Mouse (Mus musculus) ZHBTc4 (cell line): Measurements from ENCODE around the gene Grhl1.
"Not testable (repeated sequence)": the region's sequence is repeated elsewhere in the genome, so short reads cannot be mapped to it uniquely, and the experiment has no call there.

Source experiments
- DNase-seq: peaks from one replicate; pipeline ENCODE4 v3.0.0-alpha.2; 2011; ENCODE audit warnings: low read depth, low spot score

Grhl1 gene

GRCm38 (mm10) chr12:24571523-24572392 is at the start of gene Grhl1:
Gene Grhl1 (plus strand): TSS chr12:24572283.
- DNase-seq = peak; percentile 98

- not testable (repeated sequence) for DNase-seq
These were observed 47.0 kb upstream of the Grhl1 start for GRCm38 (mm10) chr12:24525065-24525464.

DNA sequence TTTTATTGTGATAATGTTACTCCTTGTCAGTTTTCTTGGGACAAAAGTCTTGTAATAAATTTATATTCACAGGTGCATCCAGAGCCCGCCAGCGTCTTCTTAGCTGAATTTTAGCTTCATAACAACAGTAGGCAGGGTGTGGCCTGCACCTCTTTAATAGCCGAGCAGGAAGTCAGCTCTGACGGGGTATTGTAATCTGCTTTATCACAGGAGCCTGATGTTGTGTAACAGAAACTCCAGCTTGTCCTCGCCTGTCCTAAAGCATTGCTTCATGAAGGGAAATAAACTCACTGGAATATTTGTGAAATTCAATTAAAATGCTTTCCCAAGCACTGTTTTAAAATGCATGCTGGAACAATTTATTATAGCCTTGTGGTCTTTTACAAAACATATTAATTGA is 35.7 kb upstream of the Grhl1 start:
- no peak for DNase-seq

DNA sequence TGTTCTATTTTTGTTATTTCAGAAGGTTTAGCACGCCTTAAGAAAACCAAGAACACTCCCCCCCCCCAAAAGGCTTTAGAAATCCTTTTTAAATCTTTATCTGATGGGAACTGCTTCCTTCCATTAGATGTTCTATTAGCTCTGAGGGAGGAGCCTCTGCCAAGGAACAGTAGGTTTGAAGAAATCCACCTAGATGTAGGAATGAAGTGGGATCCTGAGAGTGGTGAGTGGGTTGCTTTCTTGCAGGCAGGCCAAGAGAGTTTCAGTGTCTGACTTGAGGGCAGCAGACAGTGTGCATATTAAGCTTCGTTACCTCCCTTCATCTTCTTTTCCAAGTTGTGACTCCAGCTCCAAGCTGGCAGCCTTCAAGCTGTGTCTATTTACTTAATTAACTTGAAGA is 34.9 kb upstream of the Grhl1 start:
- DNase-seq = no peak

DNA sequence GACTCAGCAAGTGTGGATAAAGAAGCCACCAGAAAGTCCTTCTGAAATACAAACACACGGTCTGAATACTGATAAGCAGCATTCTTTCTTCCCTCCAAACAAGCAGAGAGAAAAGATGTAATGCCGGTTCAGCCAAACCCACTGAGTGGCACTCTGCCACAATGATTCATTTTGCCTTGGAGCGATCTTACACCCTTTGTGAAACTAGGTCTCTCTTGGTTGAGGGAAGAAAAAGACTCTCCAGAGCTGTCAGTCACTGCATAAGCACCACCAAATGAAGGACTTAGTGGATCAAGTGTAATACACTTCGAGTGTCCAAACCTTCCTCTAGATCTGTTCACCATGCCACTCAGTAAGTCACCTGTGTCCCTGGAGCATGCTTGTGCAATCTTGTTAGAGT is 34.1 kb upstream of the Grhl1 start:
- no peak for DNase-seq

DNA sequence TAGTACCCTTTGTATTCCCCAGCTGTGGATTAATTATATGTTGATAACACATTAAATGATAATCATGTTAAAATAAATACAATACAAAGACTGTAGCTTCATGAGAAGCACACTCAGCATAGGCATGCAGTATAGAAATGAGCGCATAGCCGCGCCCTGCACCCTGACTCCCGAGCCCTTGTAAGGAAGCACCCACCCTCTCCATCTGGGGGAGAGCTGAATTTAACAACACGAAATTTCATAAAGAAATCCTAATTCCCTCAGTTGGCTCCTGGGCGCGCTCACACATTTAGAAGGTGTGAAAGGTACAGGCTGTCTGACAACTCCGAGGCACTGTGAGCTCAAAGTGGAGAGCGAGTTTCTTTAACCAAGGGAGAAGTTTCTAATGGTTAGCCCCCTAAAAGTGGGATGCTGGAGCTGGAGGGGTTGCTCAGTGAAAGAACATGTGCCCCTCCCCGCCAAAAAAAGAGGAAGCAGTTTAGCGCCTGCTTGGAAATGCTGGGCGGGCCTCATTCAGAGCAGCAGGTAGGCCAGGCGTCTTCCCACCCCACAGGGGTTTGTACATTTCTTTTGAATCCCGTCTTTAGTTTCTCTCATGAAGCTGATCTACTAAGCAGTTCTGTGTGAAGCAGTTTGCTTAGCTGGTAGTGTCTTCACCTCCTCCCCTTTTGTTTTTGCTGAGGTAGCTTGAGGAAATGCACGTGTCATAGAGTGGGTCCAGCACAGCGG is 30.5 kb upstream of the Grhl1 start:
- peak; percentile 53 for DNase-seq

DNA sequence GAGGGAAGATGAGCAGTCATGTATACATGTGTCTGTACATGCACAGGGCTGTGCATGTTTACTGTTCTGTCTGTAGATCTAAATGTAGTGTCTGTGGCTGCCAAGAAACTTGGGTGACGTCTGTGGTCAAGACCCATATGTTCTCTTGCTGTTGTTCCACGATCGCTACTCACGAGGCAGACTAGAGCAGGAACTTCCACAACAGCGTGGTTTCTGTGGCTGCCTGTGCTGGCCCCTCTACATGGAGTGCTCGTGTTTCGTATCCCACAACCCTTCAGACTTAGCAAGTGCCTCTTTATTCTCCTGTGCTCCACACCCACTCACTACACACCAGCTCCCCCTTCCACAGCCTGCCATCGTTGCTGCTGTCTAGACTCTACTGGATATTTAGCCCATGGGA is 24.4 kb upstream of the Grhl1 start:
- no peak for DNase-seq

DNA sequence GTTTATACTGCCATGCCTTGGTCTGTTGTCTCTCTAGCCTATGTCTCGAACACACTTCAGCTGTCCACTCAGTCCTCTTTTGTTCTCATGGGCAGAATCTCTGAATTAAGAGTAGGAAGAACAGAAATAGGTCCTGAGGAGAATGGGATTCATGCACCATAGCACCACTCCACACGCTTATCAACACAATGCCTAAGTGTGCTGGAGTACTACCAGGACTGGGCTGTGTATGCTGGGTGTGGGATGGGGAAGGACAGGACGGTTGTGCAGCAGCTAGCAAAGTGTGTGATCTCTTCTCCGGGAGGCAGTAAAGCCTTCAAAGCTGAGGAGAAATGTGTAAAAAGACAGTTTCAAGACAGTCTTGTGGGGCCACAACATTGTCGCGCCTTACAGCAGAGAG is 23.2 kb upstream of the Grhl1 start:
- no peak for DNase-seq

DNA sequence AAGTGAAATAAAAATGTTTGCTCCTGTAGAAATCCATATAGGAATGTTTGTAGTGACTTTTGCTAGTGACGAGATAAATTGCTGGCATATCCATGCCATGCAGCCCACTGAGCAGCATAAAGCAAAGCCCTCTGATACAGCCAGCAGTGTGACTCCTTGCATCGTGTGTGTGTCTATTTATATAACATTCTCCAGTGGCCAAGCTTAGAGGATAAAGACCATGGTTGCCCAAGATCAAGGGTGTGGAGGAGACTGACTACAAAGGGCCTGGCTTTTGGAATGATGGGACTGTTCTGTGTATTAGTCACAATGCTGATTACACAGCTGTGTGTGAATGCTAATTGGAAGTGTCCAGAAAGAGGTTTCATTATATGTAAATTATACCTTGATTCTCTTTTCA is 19.6 kb upstream of the Grhl1 start:
- DNase-seq = no peak

DNA sequence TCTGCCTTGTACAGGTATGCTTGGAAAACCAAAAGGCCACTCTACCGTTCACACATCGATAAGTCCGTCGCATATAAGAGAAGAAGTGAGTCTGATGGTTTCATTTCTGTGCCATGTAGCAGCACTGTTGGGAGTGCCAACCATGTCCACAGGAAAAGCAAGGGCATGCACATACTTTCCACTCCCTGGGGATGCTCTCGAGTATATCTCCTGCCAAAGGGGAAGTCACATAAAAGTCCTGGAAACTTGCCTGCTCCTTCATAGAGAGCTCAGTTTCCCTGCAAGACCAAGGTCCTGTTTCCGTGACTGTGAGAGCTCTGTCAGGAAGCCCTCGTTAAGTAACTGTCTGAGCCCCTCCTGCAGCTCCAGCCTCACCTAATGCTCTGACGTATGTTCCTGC is 16.1 kb upstream of the Grhl1 start:
- no peak for DNase-seq

DNA sequence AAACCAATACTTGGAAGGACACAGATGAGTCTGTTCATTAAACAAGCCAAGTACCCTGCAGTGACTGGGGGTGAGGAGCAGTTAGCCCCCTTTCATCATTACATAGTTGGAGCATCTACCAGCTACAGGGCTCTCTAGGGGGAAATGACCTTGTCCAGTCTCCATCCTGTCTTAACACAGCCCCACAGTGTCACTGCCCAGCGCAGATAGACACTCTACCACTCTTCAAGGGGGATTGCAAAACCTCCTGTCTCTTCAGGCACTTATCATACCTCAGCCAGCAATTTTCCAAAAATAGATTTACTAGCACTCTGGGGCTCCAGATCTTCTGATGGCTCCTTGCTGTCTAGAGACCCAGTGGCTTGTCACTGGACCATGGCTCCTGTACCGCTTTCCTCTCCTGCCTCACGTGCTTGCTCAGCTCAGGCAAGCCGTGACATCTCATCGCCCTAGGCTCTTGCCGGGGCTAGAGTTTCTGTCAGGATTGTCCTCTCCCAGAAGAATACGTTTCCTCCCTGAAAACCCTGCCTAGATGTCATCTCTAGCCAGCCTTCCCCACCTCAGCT is 8.6 kb upstream of the Grhl1 start:
- no peak for DNase-seq

GRCm38 (mm10) chr12:24565311-24565710 is 6.8 kb upstream of the Grhl1 start:
- peak; percentile 48 for DNase-seq

GRCm38 (mm10) chr12:24567606-24568005 is 4.5 kb upstream of the Grhl1 start:
- DNase-seq = no peak

- peak; percentile 11 for DNase-seq
These were observed 565 bp downstream of the Grhl1 start for GRCm38 (mm10) chr12:24572421-24573274.

GRCm38 (mm10) chr12:24573275-24573580 is 1.1 kb downstream of the Grhl1 start:
- DNase-seq = no peak

DNA sequence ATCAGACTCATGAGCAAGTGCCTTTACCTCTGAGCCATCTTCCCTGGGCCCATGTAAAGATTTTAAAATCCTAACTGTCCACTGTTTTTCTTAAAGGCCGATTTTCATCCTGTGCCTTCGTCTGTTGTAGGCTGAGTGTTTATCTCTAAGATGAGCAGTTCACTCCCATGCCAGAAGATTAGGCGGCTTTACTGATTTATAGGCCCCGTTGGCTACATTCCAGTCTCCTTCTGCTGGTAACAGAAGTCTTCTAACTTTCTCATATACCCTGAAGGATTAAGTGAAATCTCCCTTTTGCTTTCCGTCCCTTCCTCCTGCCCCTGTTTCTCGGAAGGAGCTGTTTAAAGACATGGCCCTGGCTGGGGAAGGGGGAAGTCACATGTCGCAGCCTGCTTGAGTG is 2.8 kb downstream of the Grhl1 start:
- DNase-seq = no peak

- DNase-seq = no peak
These were observed 8.4 kb downstream of the Grhl1 start for GRCm38 (mm10) chr12:24580452-24580851.

GRCm38 (mm10) chr12:24580996-24581683 is 9.1 kb downstream of the Grhl1 start:
- DNase-seq = no peak

DNA sequence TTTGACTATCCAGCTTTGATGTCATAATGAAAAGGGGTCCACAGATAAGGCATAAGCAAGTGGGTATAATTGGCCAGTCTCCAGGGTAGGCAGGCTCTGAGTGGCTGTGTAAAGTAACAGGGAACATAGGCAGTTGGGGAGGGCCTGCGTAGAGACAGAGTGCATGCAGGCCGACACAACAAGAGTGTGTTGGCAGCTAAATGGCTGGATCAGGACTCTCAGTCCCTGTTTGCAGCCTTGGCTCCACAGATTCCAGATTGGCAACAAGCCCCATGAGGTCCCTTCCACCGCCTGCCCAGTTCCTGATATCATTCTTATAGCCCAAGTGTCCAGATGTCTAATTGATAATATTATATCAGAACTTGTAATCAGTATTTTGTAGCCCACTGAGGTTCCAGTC is 11.6 kb downstream of the Grhl1 start:
- no peak for DNase-seq

DNA sequence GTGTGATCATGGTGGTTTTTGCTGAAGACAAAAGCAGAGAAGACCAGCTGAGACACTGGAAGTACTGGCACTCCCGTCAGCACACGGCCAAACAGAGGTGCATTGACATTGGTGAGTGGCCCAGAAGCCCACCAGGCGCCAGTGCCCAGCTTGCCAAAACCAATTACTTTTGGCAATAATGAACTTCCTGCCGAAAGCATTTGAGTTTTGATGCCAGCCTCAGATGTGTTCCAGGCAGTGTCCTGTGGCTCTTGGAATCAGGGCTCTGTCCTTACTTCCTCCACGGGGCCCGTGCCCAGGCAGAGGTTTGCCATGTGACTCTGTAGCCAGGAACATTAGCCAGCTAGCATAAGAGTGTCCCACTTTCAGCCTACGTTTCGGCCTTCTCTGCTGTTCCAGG is 12.8 kb downstream of the Grhl1 start:
- no peak for DNase-seq

GRCm38 (mm10) chr12:24586193-24586592 is 14.1 kb downstream of the Grhl1 start:
- no peak for DNase-seq
